Mouse (Mus musculus) thymus, postnatal 0 days (tissue): ENCODE results near the gene Gng8. TPM values are rescaled to one million over a fixed set of nuclear protein-coding genes. Genes with fewer than 3 reads are reported as not detected.

ENCODE experiments used
- DNase-seq: peaks from one replicate; pipeline ENCODE4 v3.0.0-alpha.2; 2015; ENCODE audit warnings: low spot score
- polyA plus RNA-seq: library from polyadenylated mRNA; unstranded; fragments of >200 nt; fragmentation: Nextera tagmentation; extraction: Ambion mirVana; gene quantifications from 2 replicates; pipeline ENCODE4 v1.2.1, GENCODE M21; 2015

Gng8 gene
- polyA plus RNA-seq, 1 experiment from 2014 or later, result 0.44 TPM

DNA sequence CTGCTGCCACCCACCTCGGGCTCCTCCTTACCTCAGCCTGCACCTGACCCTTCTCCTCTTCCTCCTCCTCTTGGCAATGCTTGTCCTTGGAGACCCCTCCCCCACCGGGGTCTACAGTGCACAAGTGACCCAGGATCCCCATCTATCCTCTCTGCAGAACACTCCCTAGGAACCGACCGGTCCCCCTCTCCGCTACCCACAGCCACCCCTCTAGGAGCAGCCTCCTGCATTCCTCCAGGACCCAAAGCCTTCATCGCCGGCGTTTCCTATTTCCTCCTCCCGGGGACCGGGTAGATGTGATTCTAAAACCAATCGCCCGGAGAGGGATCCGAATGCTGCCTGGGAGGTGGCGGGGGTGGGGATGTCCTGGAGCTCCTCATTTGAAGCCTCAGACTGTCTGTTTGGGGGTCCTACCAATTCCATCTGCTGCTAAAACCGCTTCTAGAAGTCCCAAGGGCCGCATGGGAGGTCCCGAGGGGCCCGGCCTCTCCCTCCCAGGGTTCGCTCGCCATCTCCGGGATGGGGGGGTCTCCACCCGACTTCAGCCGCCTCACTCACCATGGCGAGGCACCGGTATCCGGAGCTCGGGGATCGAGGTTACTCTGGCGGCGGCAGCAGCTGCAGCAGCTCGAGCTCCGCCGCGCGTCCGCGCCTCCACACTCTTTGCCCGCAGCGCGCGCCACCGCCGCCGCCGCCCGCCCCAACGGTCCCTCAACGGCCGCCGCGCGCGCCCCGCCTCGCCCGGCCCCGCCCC, 31.9 kb downstream of the Gng8 start:
- no peak for DNase-seq

DNA sequence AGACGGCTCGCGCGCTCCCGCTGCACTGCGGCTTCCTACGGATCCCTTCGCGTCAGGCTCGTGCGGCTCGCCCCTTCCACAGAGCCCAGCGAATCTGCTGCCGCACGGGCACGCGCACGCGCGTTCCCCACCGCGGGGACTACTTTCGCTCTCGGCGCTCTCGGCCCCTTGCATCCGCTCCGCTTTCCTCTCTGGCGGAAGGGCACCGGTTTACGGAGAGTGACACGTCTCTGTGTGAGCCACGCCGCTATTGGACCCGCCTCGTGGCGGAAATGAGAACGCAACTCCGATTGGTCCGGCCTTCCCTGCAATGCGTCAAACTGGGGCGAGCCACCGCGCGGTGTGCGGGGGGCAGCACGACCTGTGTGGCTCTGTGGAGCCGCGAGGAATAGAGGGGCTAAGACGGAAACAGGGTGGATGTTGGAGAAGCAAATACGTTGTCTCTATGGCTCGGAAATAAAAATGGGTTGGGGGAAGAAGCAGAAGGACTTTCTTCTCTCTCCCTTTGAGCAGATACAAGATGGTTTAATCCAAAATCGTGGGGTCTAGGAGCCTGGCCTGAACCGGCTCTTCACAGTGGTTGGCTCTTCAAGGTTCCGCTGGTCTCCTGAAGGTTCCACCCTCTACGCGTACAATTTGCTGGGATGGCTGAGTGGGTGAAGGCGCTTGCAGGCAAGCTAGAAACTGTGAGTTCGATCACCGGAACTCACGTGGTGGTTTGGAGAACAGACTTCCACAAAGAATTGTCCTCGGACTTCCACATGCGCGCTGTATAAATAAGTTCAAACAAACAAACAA, 32.6 kb downstream of the Gng8 start, which contains the start of gene Calm3:
Gene Calm3, minus strand, starts transcription at position 78 of the 798 bp plus-strand sequence.
- DNase-seq, result peak; percentile 100

DNA sequence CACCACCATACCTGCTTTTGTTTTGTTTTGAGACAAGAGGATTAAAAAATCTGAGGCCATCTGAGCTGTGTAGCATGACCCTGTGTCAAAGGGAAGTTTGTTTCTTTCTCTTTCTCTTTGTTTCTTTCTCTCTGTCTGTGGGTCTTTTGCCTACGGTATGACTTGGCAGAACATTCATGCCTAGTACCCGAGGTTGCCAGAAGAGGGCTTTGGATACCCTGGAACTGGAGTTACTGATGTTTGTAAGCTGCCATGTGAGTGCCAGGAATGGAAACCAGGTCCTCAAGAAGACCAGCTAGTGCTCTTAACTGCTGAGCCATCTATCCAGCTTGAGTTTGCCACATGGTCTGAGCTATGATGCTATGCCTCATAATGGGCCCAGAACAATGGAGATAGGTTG, 36.8 kb downstream of the Gng8 start:
- no peak for DNase-seq

DNA sequence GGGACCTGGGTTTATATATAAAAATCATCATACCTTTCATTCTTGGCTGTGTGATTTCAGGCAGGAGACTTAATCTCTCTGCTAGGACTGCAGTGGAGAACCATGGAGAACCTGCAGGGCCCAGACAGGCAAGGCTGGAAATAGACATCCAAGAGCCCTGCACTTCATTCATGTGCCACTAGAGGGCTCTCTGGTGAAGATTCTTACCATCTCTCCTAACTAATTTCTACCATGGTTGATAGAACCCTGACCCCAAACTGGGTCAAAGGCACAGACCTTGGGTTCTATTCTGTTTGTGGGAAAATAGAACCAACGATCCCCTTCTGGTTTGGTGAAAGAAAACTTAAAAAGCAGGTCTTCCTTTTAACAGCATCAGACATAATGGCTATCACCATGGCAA, 39.3 kb downstream of the Gng8 start:
- DNase-seq, result peak; percentile 75

DNA sequence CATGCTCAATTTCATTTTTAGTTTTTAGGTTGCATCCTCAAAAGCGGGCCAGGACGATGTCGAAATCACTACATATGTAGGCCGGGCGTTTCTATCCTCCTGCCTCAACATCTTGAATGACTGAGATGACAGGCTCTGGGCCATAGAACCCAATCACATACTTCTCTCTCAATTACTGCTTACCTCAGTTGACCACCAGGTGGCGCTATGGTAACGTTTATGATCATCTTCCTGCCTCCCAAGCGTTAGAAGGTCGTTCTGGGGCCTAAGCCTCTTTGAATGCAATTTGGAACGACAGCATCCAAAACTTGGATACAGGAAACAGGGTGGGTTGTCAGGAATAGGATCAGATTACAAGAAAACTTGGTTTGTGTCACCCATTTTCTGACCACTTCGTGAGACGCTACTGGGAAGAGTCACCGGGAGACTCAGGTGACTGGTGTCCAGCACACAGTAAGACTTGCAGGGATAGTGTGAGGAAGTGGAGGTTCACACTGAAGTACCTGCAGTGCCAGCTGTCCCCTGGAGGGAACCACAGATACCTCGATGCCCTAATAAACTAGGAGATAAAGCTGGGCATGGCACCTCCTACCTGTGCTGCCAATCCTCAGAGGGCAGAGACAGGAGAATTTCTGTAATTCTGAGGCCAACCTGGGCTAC, 40.5 kb downstream of the Gng8 start:
- DNase-seq, result peak; percentile 87

DNA sequence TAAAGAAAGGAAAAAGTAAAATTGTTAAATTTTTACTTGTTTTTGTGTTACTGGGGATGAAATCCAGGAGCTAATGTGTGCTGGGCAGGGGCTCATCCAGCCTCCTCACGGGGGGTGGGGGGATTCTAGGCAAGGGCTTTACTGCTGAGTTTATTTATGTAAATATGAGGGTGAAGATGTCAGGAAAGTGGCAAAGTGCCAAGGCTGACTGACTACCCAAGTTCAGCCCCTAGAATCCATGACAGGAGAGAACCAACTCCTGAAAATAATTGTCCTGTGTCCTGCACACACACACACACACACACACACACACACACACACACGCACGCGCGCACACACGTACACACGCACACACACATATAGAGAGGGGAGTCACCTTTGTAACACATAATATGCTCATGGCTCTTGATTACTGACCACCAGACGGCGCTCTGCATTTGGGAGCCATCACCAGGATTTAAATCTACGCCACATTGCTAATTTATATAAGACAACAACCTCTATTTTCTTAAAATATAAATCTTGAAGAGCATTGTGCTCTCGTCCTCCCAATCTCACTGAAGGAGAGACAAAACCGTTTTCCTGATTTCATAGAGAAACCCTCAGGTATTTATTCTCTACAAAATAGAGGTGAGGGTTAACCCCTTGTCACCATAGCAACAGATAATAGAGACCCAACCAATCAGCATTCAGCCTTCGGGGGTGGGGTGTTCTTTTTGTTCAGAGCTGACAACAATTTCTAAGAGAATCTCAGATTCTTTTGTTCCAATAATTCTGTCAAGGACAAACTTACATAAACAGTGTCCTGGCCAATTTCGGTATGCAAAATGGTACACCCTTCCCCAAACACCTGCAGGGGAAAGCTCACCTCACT, 41.4 kb downstream of the Gng8 start:
- DNase-seq, result peak; percentile 71

DNA sequence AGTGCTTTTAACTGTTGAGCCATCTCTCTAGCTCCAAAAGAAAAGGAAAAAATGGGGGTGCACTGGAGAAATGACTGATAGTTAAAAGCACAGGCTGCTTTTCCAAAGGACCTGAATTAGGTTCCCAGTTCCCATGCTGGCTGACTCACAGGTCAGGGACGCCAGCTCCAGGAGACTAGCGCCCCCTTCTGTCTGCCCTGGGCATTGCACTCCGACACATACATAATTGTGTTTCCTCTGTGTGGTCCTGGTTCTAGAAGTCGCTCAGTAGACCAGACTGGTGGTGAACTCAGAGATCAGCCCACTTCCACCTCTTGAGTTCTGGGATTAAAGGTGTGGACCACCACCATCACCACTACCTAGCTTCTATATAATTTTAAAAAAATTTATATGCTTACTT, 45.7 kb downstream of the Gng8 start:
- DNase-seq, result no peak

DNA sequence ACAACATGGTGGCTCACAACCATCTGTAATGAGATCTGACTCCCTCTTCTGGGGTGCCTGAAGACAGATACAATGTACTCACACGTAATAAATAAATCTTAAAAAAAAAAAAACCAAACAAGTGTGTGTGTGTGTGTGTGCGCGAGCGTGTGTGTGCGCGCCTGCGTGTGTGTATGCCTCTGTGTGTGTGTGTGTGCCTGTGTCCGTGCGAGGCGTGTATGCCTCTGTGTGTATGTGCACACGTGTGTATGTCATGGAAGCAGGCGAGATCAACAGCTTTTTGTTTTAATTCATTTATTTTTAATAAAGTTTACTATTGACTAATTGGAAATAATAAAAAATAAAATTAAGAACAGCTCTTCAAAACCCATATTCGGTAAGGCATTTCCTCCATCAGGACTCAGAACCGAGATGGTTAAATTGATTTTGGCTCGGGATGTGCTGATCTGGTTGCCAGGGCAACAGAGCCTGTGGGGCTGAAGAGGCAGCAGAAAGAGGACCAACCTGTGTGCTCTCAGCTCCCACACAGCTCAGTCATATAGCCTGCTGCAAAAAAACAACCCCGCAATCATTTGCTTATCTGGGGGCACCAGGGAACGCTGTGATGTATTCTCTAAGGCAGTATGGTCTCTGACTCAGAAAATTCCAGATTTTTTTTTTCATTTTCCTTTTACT, 46.7 kb downstream of the Gng8 start:
- no peak for DNase-seq

DNA sequence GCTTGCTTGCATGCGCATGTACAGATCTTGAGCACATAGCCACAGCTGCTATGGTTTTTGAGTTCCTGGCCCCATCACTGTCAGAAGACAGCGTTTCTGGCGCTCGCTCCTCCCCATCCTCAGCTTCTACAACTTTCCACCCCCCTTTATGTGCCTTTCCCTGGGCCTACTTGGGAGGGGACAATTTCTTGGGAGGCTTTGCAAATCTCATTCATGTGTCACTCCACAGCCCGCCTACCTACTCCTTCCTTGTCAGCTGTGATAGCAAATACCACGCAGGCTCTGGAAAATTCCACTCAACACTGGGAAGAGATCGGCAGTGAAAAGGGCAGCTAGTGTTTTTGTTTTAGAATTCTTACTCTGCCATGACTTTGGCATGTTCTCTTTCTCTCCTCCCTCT, 48.7 kb downstream of the Gng8 start:
- no peak for DNase-seq

DNA sequence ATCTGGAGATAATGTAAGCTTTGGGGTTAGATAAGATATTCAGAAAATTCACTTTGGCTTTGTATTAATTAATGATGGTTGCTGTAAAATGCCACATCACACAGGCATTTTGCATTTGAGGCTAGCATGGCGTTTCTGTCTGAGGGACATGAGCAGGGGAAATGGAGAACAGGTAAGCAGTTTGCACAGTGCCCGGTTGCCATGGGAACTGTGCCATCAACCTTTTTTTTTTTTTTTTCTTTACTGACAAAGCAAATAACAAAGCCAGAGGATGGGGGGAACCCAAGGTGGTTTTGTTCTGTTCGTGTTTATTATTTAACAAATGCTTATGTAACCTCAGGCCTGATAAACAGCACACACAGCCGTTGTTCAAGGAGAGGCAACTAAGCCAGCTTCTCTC, 51.3 kb downstream of the Gng8 start:
- DNase-seq, result no peak

DNA sequence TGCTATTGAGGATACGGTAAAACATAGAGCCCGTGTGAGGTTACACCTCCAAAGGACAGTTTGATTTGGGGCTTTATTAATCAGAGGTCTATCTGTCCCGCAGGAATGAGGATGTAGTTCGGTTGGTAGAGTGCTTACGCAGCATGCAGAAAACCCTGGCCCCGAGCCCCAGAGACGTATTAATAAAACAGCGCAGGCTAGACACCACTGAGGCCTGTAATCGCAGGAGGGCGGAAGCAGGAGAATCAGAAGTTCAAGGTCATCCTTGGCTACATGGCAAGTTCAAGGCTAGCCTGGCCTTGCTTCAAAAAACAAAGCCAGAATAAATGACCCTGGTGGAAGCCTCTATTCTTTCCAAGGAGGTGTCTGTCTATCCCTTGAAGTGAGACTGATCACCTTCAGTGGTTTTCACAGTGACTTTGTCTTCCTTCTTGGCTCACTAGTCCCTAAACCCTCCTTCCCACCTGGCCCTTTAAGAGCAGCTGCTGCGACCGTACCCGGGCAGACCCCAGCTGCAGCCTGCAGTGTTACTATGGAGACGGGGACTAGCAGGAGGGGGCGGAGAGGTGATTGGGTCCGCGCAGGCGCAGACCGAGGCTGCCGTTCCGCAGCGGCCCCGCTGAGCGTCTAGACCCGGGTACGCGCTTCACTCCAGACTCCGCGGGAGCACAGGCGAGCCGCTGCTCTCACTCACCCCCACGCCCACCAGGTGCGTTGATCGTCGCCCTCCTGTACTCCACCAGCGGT, 52.6 kb downstream of the Gng8 start, which contains the start of gene Pnmal2:
Gene Pnmal2, plus strand, starts transcription at position 622 of the 747 bp plus-strand sequence.
- peak; percentile 96 for DNase-seq

DNA sequence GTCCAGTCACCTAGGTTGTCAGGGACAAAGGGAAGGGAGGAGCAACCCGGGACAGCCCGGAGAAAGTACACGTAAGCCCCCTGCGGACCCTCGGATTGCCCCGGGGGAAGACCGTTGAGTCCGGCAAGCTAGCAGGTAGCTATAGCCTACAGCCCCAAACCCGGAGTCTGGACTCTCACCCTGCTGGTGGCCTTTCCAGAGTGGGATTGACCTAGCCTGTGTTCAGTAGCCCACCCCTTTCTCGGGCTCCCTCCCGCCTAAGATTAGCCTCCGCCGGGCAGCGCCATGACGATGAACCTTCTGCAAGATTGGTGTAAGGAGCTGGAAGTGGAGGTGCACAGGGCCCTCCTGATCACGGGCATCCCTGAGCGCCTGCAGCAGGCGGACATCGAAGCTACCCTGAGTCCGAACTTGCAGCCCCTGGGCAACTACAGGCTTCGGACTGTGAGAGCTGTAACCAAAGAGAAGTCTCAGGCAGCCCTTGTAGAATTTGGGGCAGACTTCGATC, 53.3 kb downstream of the Gng8 start:
- no peak for DNase-seq

Other genes starting within 250 kb of the Gng8 start
- 0.86 and 1.3 TPM in 2 replicates for gene Ceacam15, start 216.1 kb upstream of the Gng8 start, polyA plus RNA-seq
- 0.23 and 0.44 TPM in 2 replicates for gene Ceacam9, start 169.9 kb upstream of the Gng8 start, polyA plus RNA-seq
- 326 and 329 TPM in 2 replicates for gene Ap2s1, start 153.4 kb upstream of the Gng8 start, polyA plus RNA-seq
- gene Slc1a5, start 110.4 kb upstream of the Gng8 start, polyA plus RNA-seq, result 77.9 and 80.3 TPM in 2 replicates
- gene Strn4, start 75.9 kb upstream of the Gng8 start, polyA plus RNA-seq, result 57.1 and 60.9 TPM in 2 replicates
- gene Fkrp, start 75.1 kb upstream of the Gng8 start, polyA plus RNA-seq, result 17.1 and 18.8 TPM in 2 replicates
- gene Prkd2, start 48.9 kb upstream of the Gng8 start, polyA plus RNA-seq, result 70.6 and 80.0 TPM in 2 replicates
- 0.13 and 0.18 TPM in 2 replicates for gene Dact3, start 16.5 kb upstream of the Gng8 start, polyA plus RNA-seq
- gene Ptgir, start 14.7 kb downstream of the Gng8 start, polyA plus RNA-seq, result 1.9 and 2.6 TPM in 2 replicates
- 201 and 212 TPM in 2 replicates for gene Calm3, start 32.3 kb downstream of the Gng8 start, polyA plus RNA-seq
- gene Pnmal2, start 52.9 kb downstream of the Gng8 start, polyA plus RNA-seq, result 5.1 and 6.4 TPM in 2 replicates
- 0.04 TPM in 2 replicates for gene Pnmal1, start 67.9 kb downstream of the Gng8 start, polyA plus RNA-seq
- gene Gm42372, start 91.3 kb downstream of the Gng8 start, polyA plus RNA-seq, result 0.33 and 0.49 TPM in 2 replicates
- 3.7 and 4.7 TPM in 2 replicates for gene Ccdc8, start 100.9 kb downstream of the Gng8 start, polyA plus RNA-seq
- 120 TPM in 2 replicates for gene Ppp5c, start 136.1 kb downstream of the Gng8 start, polyA plus RNA-seq
- gene Hif3a, start 170.6 kb downstream of the Gng8 start, polyA plus RNA-seq, result 1.5 and 2.4 TPM in 2 replicates
- 0.05 and 0.08 TPM in 2 replicates for gene Psg16, start 182.3 kb downstream of the Gng8 start, polyA plus RNA-seq